Comparison of ENCODE assay signal across 9 mouse cellular contexts in genomic region chr13:64402006-64402405, GRCm38 (mm10). TPM values are rescaled to one million over a fixed set of nuclear protein-coding genes. Genes with fewer than 3 reads are reported as not detected.
DNase-seq lines count a peak whose midpoint lies in the region; ATAC-seq lines count a peak whose summit lies in the region.
"Had no signal": no experiment of that assay in that cellular context is flagged by ENCODE, and none has a peak within 500 bp of the region (broad histone marks: within the 10 kb centered on the region; RNA-seq: fewer than 3 reads in every experiment).

No protein-coding gene starts in this region.

- no peaks in the 10 kb centered on the region for H3K9me3 ChIP-seq in kidney, embryonic 16.5 days (ENCODE audit: low read length)
- H3K9me3 ChIP-seq in forebrain, embryonic 10.5 days = no peaks in the 10 kb centered on the region
- no peaks in the 10 kb centered on the region for H3K9me3 ChIP-seq in neural tube, embryonic 15.5 days (replicated peaks)

- H3K4me3 ChIP-seq in kidney, embryonic 16.5 days (ENCODE audit: low read length) = no peak overlapping the region
- no peak overlapping the region for H3K4me3 ChIP-seq in forebrain, embryonic 10.5 days
- no peak overlapping the region for H3K4me3 ChIP-seq in neural tube, embryonic 15.5 days (replicated peaks)

- intact Hi-C loops in gastrocnemius, postnatal 36 days (cut with DNase I) = no loop called here

- WGBS in kidney, embryonic 16.5 days = 47% methylated on average over 3 of the region's 3 CpGs
- WGBS in forebrain, embryonic 10.5 days = 63% methylated on average over 3 of the region's 3 CpGs
- WGBS in neural tube, embryonic 15.5 days = 76% methylated on average over 3 of the region's 3 CpGs

- H3K4me2 ChIP-seq in kidney, embryonic 16.5 days (replicated peaks; ENCODE audit: low read depth, low read length) = no peak overlapping the region
- H3K4me2 ChIP-seq in neural tube, embryonic 15.5 days = no peak overlapping the region
- H3K4me2 ChIP-seq: midbrain, embryonic 11.5 days had no signal

- no peak for DNase-seq in kidney, adult 18-20 months
- peak; percentile 27 for DNase-seq in c-Kit-positive CD71-positive TER-119-positive erythroid progenitor cells, embryonic 14.5 days (ENCODE audit: low spot score)
- no peak for DNase-seq in forebrain, embryonic 10.5 days (ENCODE audit: extremely low spot score, low spot score)
- no peak for DNase-seq in gastrocnemius, postnatal 36 days

- no peaks in the 10 kb centered on the region for H3K27me3 ChIP-seq in kidney, embryonic 16.5 days (ENCODE audit: insufficient read depth, low read length)
- H3K27me3 ChIP-seq in forebrain, embryonic 10.5 days (ENCODE audit: poor library complexity, severe bottlenecking) = no peaks in the 10 kb centered on the region
- H3K27me3 ChIP-seq in neural tube, embryonic 15.5 days (replicated peaks) = no peaks in the 10 kb centered on the region

- peaks cover 16% of the 10 kb centered on the region for H3K4me1 ChIP-seq in kidney, embryonic 16.5 days (ENCODE audit: insufficient read depth, low read length)
- H3K4me1 ChIP-seq in forebrain, embryonic 10.5 days = 0 out of 2 replicates have a peak, but pooled peaks cover 3% of the 10 kb centered on the region
- H3K4me1 ChIP-seq in neural tube, embryonic 15.5 days = no peaks in the 10 kb centered on the region

- ATAC-seq in kidney, embryonic 16.5 days (ENCODE audit: low FRiP score, low TSS enrichment) = no peak
- ATAC-seq in hematopoietic stem cell, adult 5-6 weeks (replicated peaks in 1 of 2; ENCODE audit: insufficient read depth in 1 of 2, low FRiP score in 2 of 2, low TSS enrichment in 1 of 2, low read depth in 1 of 2, poor library complexity in 2 of 2, severe bottlenecking in 2 of 2) = peak; percentile 74 to 81
- peak; percentile 93 for ATAC-seq in megakaryocyte, adult 5-6 weeks (ENCODE audit: poor library complexity, severe bottlenecking)
- ATAC-seq in neural tube, embryonic 15.5 days (ENCODE audit: low FRiP score) = no peak

- H3K27ac ChIP-seq in kidney, embryonic 16.5 days (ENCODE audit: low read length) = peak overlapping the region; percentile 67; the same call in 1 of the 2 replicates
- H3K27ac ChIP-seq in forebrain, embryonic 10.5 days = no peak overlapping the region
- H3K27ac ChIP-seq in neural tube, embryonic 15.5 days (replicated peaks) = no peak overlapping the region

- H3K9ac ChIP-seq in kidney, embryonic 16.5 days (replicated peaks; ENCODE audit: low read length) = no peak overlapping the region
- no peak overlapping the region for H3K9ac ChIP-seq in neural tube, embryonic 15.5 days (replicated peaks)

- H3K36me3 ChIP-seq in kidney, embryonic 16.5 days (ENCODE audit: insufficient read depth, low read length) = no peaks in the 10 kb centered on the region
- no peaks in the 10 kb centered on the region for H3K36me3 ChIP-seq in forebrain, embryonic 10.5 days (replicated peaks)
- H3K36me3 ChIP-seq in neural tube, embryonic 15.5 days = no peaks in the 10 kb centered on the region

RNA-seq across cellular contexts. Expression of gene Cdk20, which starts 30.1 kb away (rescaled TPM):
- 12.8 and 14.5 TPM in 2 replicates for polyA plus RNA-seq in kidney, embryonic 16.5 days (2015; fragmentation: Nextera tagmentation; extraction: Ambion mirVana)
- 6.1 and 6.4 TPM in 2 replicates for total RNA-seq in hematopoietic stem cell, adult 5-6 weeks (2017)
- 2.5 and 4.2 TPM in 2 replicates for total RNA-seq in megakaryocyte, adult 5-6 weeks (2015)
- total RNA-seq in megakaryocyte, adult 5-6 weeks (2017) = 4.5 and 5.2 TPM in 2 replicates
- 10.2 and 10.8 TPM in 2 replicates for polyA plus RNA-seq in forebrain, embryonic 10.5 days (2016; fragmentation: Nextera tagmentation; extraction: Ambion mirVana)
- 23.5 and 32.1 TPM in 2 replicates for polyA plus RNA-seq in neural tube, embryonic 15.5 days (2015; fragmentation: Nextera tagmentation; extraction: Ambion mirVana)
- total RNA-seq in gastrocnemius, postnatal 36 days (2021) = 1 to 10 TPM; 1.9 to 2.3 TPM

RNA-seq across cellular contexts. Expression of gene Ctsl, which starts 31.3 kb away (rescaled TPM):
- 382 and 413 TPM in 2 replicates for polyA plus RNA-seq in kidney, embryonic 16.5 days (2015; fragmentation: Nextera tagmentation; extraction: Ambion mirVana)
- total RNA-seq in hematopoietic stem cell, adult 5-6 weeks (2017) = 84.4 and 135 TPM in 2 replicates
- total RNA-seq in megakaryocyte, adult 5-6 weeks (2015) = 44.5 and 56.8 TPM in 2 replicates
- 50.3 and 57.5 TPM in 2 replicates for total RNA-seq in megakaryocyte, adult 5-6 weeks (2017)
- 135 and 141 TPM in 2 replicates for polyA plus RNA-seq in forebrain, embryonic 10.5 days (2016; fragmentation: Nextera tagmentation; extraction: Ambion mirVana)
- 168 and 392 TPM in 2 replicates for polyA plus RNA-seq in neural tube, embryonic 15.5 days (2015; fragmentation: Nextera tagmentation; extraction: Ambion mirVana)
- 100 to 1,000 TPM in 1 of 2 experiments, 10 to 100 TPM in 1; 97.8 to 136 TPM for total RNA-seq in gastrocnemius, postnatal 36 days (2021)

Comparison
In these comparisons a context has a peak if more than half of its experiments do, and no peak if none do; other contexts are left out.
1. ATAC-seq: peak in hematopoietic stem cell, adult 5-6 weeks (2 of 2) and megakaryocyte, adult 5-6 weeks (single experiment); none in kidney, embryonic 16.5 days (single experiment) and neural tube, embryonic 15.5 days (single experiment).